Mouse (Mus musculus): Measurements from ENCODE around the gene Ccdc125.

Gene Ccdc125

GRCm38 (mm10) chr13:100669291-100670022, at the start of gene Ccdc125:
Gene Ccdc125 (plus strand): TSS chr13:100669717.
- DNase-seq = peak; percentile 52

- DNase-seq = no peak
Observed at GRCm38 (mm10) chr13:100622241-100622640, 47.3 kb upstream of the Ccdc125 start.

GRCm38 (mm10) chr13:100634106-100634691, 35.3 kb upstream of the Ccdc125 start:
- no peak for DNase-seq

- no peak for DNase-seq
Observed at GRCm38 (mm10) chr13:100642471-100643209, 26.9 kb upstream of the Ccdc125 start.

- DNase-seq = no peak
Observed at GRCm38 (mm10) chr13:100648223-100648622, 21.3 kb upstream of the Ccdc125 start.

- DNase-seq = peak; percentile 96
Observed at GRCm38 (mm10) chr13:100650550-100651438, 18.7 kb upstream of the Ccdc125 start, which contains the start of the genes Ak6 and Rad17. Gene Ak6 (plus strand): TSS chr13:100650979. Gene Rad17 (minus strand): TSS chr13:100651051.

GRCm38 (mm10) chr13:100651439-100652186, 17.9 kb upstream of the Ccdc125 start, which contains the start of gene Taf9:
Gene Taf9 (plus strand): TSS chr13:100651579.
- no peak for DNase-seq

GRCm38 (mm10) chr13:100658091-100658490, 11.4 kb upstream of the Ccdc125 start:
- no peak for DNase-seq

GRCm38 (mm10) chr13:100659864-100660456, 9.6 kb upstream of the Ccdc125 start:
- peak; percentile 54 for DNase-seq

GRCm38 (mm10) chr13:100670181-100670741, 744 bp downstream of the Ccdc125 start:
- DNase-seq = peak; percentile 17

- no peak for DNase-seq
Observed at GRCm38 (mm10) chr13:100675936-100676635, 6.6 kb downstream of the Ccdc125 start.

GRCm38 (mm10) chr13:100681615-100682014, 12.1 kb downstream of the Ccdc125 start:
- no peak for DNase-seq

- no peak for DNase-seq
Observed at GRCm38 (mm10) chr13:100682837-100683236, 13.3 kb downstream of the Ccdc125 start.

GRCm38 (mm10) chr13:100684355-100684754, 14.8 kb downstream of the Ccdc125 start:
- DNase-seq = peak; percentile 16

- no peak for DNase-seq
Observed at GRCm38 (mm10) chr13:100687513-100687912, 18.0 kb downstream of the Ccdc125 start.

- no peak for DNase-seq
Observed at GRCm38 (mm10) chr13:100697541-100697940, 28.0 kb downstream of the Ccdc125 start.

- DNase-seq = no peak
Observed at GRCm38 (mm10) chr13:100698866-100699265, 29.3 kb downstream of the Ccdc125 start.

GRCm38 (mm10) chr13:100703468-100703867, 34.0 kb downstream of the Ccdc125 start:
- no peak for DNase-seq

- DNase-seq = no peak
Observed at GRCm38 (mm10) chr13:100706206-100706605, 36.7 kb downstream of the Ccdc125 start.

- no peak for DNase-seq
Observed at GRCm38 (mm10) chr13:100715467-100715866, 46.0 kb downstream of the Ccdc125 start.

All from thymus, postnatal 14 days (tissue).